Mouse (Mus musculus): ENCODE data around the gene C530008M17Rik. TPM values are rescaled to one million over a fixed set of nuclear protein-coding genes. Genes with fewer than 3 reads are reported as not detected.

The C530008M17Rik gene
- 3.2 and 3.9 TPM in 2 replicates for polyA plus RNA-seq (2012; rRNA removed)

DNA sequence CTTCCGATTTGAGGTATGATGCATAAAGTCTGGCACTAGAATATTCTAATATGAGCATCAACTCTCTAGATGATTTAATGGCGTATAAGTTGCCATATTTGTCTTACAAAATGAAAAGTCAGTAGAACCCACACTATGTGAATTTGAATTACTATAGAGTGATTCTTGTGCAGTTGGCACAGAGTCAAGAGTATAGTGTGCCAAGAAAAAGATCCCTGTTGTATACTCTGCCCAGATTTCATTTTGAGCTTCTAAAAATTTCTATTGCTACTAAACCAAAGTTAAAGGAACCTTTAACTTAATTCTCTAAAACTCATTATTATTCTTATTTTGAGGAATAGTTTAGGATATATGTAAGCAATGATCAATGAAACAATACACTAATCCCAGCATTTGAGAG lies at the start of gene C530008M17Rik:
TSS of gene C530008M17Rik (plus strand) at position 301 of the 400 bp plus-strand sequence.
- DNase-seq (ENCODE audit: low spot score): no peak

DNA sequence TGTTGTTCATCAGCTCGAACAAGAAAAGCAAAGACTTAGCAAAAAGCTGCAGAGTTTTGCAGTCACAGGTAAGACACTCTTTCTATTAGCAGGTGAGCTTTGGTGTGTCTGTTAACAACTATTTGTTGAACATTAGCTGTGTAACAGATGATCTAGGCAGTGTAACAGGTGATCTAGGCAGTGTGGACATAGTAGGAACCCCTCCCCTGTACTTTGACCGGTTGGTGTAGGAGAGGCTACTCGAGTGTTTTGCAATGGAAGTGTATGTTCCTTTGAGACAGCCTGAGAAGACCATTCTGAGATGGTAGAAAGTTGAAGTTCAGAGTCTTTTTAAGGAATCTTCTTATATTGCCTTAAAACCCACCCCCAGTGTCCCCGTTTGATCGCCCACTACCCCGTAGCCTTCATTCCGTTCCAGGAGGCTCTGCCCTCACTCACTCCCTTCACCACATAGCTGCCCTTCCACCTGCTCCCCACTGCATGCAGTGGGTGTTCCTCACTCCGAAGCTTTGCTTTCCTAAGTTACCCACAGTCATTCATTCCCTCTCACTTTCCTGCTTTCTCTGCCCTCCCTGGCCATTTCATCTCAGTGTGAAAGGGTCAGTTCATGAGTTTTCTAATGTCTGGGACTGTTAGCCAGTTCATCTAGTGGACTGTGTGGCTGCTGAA lies 46.5 kb upstream of the C530008M17Rik start:
- DNase-seq (ENCODE audit: low spot score): no peak

DNA sequence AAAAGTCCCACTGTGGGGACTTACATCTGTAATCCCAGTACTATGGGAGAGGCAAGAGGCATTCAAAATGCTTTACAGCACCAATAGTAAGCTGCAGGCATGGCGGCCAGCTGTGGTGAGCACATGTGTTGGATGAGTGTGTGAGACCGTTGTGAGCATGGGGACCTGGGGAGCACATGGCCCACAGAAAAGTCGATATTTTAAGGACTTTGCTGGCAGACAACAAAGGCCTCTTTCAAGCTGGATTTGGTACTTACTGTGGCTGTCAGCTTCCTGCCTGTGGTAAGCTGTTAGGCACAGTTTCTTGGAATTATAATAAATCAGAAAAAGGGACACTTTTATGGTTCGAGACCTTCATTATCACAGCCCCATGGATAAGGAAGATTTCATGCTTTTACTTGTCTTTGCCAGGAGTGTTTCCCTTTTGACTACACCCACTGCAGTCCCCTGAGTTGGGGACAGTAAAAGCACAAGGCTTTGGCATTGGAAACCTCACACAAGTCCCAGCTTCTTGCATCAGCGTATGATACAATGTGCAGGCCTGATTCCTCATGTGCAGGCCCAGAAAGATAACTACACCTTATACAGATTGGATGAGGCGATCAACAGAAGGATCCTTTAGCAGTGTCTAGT lies 43.3 kb upstream of the C530008M17Rik start:
- DNase-seq (ENCODE audit: low spot score): no peak

DNA sequence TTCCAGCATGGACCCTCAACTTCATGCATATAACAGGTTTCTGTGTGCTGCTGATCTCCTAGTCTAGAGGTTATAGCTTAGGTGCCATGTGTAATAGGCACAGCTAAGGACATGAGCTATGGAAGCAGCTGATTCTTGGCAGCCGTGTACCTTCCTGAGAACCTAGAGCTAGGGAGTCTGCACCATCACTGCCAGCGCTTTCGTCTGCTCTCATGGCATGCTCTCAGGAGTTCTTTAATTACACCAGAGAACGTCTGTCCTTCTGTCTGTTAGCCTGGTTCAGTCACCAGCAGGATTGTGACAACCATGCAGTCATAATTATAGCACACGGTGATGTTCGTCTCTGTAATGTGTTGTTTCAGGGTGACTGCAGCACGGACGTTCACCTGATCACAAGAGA lies 41.0 kb upstream of the C530008M17Rik start:
- DNase-seq (ENCODE audit: low spot score): no peak

DNA sequence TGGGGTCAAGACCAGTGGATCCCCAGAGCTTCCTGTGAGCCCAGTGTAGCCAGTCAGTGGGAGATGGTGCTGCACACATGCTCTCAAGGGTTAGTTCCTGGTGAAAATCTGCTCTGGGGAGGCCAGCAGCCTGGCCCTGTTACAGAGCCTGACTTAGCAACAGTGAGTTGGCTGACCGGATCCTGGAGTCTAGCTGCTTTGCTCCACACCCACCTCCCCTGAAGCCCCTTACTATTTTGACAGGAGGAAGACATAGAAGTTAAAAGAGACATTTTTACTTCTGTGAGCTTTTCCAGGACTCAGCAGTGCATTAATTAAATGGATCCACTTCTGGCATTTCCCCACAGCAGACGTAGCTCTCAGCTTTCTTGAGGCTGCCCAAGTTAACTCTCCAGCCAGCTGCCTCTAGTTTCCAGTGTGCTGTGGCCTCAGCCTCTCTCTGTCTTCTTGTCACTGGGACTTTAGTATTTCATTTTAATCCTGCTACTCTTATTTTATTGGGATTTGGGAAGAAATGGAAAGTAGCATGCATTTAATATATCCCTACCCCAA lies 40.0 kb upstream of the C530008M17Rik start:
- no peak for DNase-seq (ENCODE audit: low spot score)

DNA sequence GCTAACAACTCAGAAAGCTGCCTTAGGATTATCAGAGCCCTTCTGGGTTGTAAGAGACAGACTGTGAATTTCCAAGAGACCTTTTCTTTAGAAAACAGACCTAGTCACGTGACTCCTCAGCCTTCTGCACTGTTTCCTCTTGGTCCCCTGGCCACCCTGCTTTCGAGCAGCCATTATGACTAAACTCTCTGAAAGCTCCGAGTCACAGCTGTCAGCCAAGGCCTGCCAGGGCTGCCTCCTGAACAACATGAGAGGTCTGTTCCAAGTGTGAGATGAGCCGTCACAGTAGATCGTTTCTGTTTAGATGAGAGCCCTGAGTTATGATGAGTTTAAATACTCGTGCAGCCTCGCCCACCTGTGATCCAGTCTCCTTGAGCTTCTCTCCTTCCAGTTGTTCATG lies 37.6 kb upstream of the C530008M17Rik start:
- no peak for DNase-seq (ENCODE audit: low spot score)

- no peak for DNase-seq (ENCODE audit: low spot score)
Observed at GRCm38 (mm10) chr5:76623759-76624158, 32.6 kb upstream of the C530008M17Rik start.

- DNase-seq (ENCODE audit: low spot score): no peak
Observed at GRCm38 (mm10) chr5:76627770-76628169, 28.5 kb upstream of the C530008M17Rik start.

DNA sequence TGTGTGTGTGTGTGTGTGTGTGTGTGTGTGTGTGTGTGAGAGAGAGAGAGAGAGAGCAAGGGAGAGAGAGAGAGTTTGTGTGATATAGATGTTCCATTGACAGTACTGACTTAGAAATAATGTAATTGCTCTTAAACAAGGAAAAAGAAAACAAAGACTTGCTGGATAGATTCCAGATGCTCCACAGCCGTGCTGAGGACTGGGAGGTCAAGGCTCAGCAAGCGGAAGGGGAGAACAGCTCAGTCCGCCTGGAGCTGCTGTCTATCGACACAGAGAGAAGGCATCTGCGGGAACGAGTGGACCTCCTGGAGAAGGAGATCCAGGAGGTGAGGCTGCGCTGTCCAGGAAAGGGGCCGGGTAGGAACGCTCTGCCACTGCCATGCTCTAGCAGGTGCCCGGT lies 22.3 kb upstream of the C530008M17Rik start:
- no peak for DNase-seq (ENCODE audit: low spot score)

- no peak for DNase-seq (ENCODE audit: low spot score)
Observed at GRCm38 (mm10) chr5:76635592-76635991, 20.7 kb upstream of the C530008M17Rik start.

- DNase-seq (ENCODE audit: low spot score): no peak
Observed at GRCm38 (mm10) chr5:76642076-76642475, 14.2 kb upstream of the C530008M17Rik start.

DNA sequence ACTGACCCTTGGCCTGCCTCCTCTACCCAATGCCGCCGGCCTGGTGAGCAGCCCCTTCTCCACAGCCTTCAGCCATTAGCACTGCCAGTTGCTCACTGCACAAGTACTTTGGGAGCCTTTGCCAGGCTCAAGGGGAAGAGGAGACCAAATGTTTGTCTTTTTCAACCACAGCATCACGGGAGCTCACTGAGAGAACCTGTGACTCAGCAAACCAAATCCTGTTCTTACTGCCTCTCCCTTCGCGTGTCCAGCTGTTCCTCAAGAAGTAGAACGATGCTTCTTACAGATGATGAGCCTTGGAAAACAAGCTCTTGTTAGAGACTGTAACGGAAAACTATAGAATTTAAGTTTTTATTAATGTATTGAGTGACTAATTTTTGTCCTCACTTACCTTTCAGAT lies 12.1 kb upstream of the C530008M17Rik start:
- DNase-seq (ENCODE audit: low spot score): no peak

GRCm38 (mm10) chr5:76645091-76645868 lies 11.0 kb upstream of the C530008M17Rik start:
- DNase-seq (ENCODE audit: low spot score): no peak

DNA sequence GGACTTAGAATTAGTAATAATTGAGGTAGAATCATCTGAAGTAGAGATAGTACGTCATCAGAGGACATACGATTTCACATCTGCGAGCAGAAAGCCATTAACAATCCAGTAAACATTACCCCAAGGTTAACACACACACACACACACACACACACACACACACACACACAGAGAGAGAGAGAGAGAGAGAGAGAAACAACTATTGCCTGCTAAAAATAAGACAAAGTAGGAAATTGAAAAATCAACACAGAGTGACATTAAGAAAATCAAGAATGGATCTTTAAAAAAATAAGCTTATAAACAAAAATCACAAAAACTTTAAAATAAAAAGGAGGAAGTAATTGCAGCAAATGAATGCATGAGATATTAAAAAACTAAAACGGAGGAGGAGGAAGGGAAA lies 6.4 kb upstream of the C530008M17Rik start:
- no peak for DNase-seq (ENCODE audit: low spot score)

DNA sequence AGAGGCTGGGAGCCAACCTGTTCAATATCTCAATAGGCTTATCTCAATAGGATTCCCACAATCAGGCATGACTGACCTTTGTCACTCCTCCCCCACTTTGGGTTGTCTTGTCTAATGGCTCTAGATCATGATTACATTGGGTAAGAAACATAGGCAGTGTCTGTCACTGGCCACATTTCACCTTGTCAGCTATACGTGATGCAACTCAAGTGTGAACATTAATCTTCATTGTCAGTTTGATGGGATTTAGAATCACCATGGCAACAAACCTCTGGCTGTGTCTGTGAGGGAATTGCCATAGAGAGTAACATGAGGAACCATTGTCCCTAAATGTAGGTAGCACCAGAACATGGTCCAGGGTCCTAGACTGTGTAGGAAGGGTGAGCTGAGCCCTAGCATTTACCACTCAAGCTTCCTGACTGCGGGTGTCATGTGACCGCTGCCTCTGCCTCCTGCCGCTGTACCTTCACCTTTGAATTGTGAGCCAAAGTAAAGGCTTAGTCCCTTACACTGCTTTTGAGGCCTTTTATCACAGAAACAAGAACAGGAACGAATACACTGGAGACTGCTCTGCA lies 5.1 kb upstream of the C530008M17Rik start:
- no peak for DNase-seq (ENCODE audit: low spot score)

DNA sequence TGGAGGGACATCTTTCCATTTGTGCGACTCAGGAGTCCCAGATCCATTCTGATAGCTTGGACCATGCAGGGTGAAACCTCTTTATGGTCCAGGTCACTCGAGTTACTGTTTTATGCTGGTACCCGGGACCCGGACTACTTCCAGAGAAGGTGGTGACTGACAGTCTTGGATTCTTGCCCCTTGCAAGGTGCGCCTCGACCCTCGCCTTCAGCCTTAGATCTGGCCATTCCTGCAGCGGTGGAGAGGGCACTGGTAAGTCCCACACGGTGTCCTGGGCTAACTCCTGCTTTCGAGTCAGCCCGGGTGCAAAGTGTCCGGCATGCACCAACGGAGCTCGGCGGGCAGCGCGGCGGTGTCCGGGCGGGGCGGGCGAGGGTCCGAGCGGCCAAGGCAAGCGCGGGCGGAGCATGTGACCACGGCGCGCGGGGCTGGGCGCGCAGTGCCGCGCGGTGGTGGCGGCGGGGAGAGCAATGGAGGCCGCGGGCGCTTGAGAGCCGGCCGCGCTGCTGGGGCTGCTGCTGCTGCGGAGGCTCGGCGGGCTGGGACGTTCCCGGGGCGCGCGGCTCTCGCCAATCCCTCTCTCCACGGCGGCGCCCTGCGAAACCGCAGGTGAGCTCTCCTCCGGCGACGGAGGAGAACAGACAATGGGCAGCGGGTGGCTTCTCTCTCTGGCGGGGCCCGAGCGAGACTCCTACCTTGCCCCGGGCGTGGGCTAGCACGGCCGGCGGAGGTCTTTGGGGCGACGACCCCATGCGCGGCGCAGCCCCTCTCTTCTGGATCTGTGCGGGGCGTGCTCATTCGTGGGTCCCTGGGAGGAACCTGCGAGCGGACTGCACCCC lies 1.2 kb downstream of the C530008M17Rik start:
- DNase-seq (ENCODE audit: low spot score): peak; percentile 32

- DNase-seq (ENCODE audit: low spot score): peak; percentile 24
Observed at GRCm38 (mm10) chr5:76658084-76658934, 2.0 kb downstream of the C530008M17Rik start.

- DNase-seq (ENCODE audit: low spot score): no peak
Observed at GRCm38 (mm10) chr5:76659958-76660635, 3.8 kb downstream of the C530008M17Rik start.

GRCm38 (mm10) chr5:76661310-76661709 lies 5.0 kb downstream of the C530008M17Rik start:
- no peak for DNase-seq (ENCODE audit: low spot score)

DNA sequence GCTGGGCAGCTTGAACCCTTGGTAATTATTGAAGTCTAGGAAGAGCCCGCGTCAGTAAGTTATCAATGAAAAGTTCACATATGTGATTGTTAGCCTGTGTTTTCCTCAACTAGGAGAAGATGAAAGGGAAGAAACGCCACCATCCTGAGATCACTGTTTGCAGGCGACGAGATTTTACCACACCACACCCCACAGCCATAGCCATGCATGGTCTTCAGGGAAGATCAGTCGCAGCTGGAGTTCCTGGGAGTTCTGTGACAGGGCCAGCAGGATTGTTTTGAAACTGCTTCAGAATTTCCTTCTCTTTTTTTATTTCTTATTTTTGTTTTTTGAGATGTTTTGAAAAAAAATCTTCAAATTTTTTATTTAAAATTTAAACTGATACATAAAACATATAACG lies 8.6 kb downstream of the C530008M17Rik start:
- no peak for DNase-seq (ENCODE audit: low spot score)
